In the genomic region with DNA sequence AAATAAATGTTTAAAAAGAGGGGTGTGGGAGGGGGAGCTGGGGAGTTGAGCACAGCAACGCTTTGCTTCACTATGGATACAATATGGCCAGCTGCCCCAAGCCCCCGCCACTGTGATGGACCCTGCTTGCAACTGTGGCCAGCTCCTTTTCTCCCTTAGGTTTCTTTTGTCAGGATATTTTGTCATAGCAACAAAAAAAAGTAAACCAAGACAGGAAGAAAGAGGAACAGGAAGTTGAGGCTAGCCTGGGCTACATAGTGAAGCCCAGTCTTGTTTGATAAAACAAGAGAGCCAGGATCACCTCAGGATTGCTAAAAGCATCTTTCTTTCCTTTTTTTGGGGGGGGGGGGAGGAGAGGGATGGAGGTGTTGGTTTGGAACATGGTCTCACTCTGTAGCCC, we compare ENCODE assay signal across 23 mouse cellular contexts. TPM values are rescaled to one million over a fixed set of nuclear protein-coding genes. Genes with fewer than 3 reads are reported as not detected.
DNase-seq lines count a peak whose midpoint lies in the region; ATAC-seq and TF ChIP-seq lines count a peak whose summit lies in the region.
"Had no signal": no experiment of that assay in that cellular context is flagged by ENCODE, and none has a peak within 500 bp of the region (broad histone marks: within the 10 kb centered on the region; RNA-seq: fewer than 3 reads in every experiment).

No protein-coding gene starts in this region.

- H3K9me3 ChIP-seq in megakaryocyte, embryonic 14.5 days = no peaks in the 10 kb centered on the region
- no peaks in the 10 kb centered on the region for H3K9me3 ChIP-seq in MEL (replicated peaks; ENCODE audit: insufficient read depth, low read length)
- H3K9me3 ChIP-seq in forebrain, embryonic 13.5 days (replicated peaks) = no peaks in the 10 kb centered on the region
- H3K9me3 ChIP-seq: G1E had no signal

- H3K9ac ChIP-seq in MEL (ENCODE audit: control insufficient read depth, low read depth, low read length, poor library complexity, severe bottlenecking) = no peak overlapping the region
- no peak overlapping the region for H3K9ac ChIP-seq in forebrain, embryonic 13.5 days

- H3K79me2 ChIP-seq in MEL (ENCODE audit: control insufficient read depth, insufficient read depth, low read length, poor library complexity) = peaks cover 30% of the 10 kb centered on the region

- no peak overlapping the region for H3K27ac ChIP-seq in MEL (ENCODE audit: control insufficient read depth, low read depth, low read length)
- H3K27ac ChIP-seq in forebrain, embryonic 13.5 days = no peak overlapping the region

- H3K4me1 ChIP-seq in megakaryocyte, embryonic 14.5 days = peaks cover 89% of the 10 kb centered on the region
- peaks cover 0 to 11% of the 10 kb centered on the region in 2 experiments; a peak in 2 of 4 replicates for H3K4me1 ChIP-seq in MEL (ENCODE audit: control insufficient read depth in 1 of 2, insufficient read depth in 2 of 2, low read length in 2 of 2)
- H3K4me1 ChIP-seq in forebrain, embryonic 13.5 days = peaks cover 23% of the 10 kb centered on the region

- peak; percentile 33 for DNase-seq in 416B (ENCODE audit: low read depth)
- DNase-seq in MEL (ENCODE audit: low read depth, low spot score) = peak; percentile 56
- no peak for DNase-seq in spleen, postnatal 14 days (ENCODE audit: low spot score in 2 of 2)
- DNase-seq: adrenal gland, adult 2 months; adrenal gland, adult 8-10 months; adrenal gland, postnatal 10 days; adrenal gland, postnatal 14 days; adrenal gland, postnatal 25 days; adrenal gland, postnatal 36 days; B cell, adult 2 months; cerebellum, adult 11 months; cerebellum, adult 11-12 months; cerebellum, adult 18-20 months; cerebellum, adult 2 months; cerebellum, adult 8-10 months had no signal

- no peak for TF ChIP-seq POLR2A in MEL (IDR thresholded peaks at IDR 0.05; ENCODE audit: control insufficient read depth in 1 of 2, insufficient read depth in 1 of 2, low read depth in 1 of 2, low read length in 2 of 2, poor library complexity in 1 of 2)

- H3K4me3 ChIP-seq in megakaryocyte, embryonic 14.5 days (replicated peaks) = peak overlapping the region; percentile 90
- H3K4me3 ChIP-seq in MEL (ENCODE audit: control insufficient read depth in 1 of 2, insufficient read depth in 1 of 2, low read depth in 2 of 2, low read length in 2 of 2) = no peak overlapping the region
- no peak overlapping the region for H3K4me3 ChIP-seq in forebrain, embryonic 13.5 days

- no peak overlapping the region for H3K4me2 ChIP-seq in forebrain, embryonic 13.5 days

- H3K36me3 ChIP-seq in megakaryocyte, embryonic 14.5 days (replicated peaks; ENCODE audit: low read length) = peaks cover 69% of the 10 kb centered on the region
- peaks cover 13 to 15% of the 10 kb centered on the region in 2 experiments for H3K36me3 ChIP-seq in MEL (ENCODE audit: control insufficient read depth in 1 of 2, insufficient read depth in 2 of 2, low read length in 2 of 2)
- H3K36me3 ChIP-seq in forebrain, embryonic 13.5 days (ENCODE audit: poor library complexity, severe bottlenecking) = peaks cover 65% of the 10 kb centered on the region

- ATAC-seq in megakaryocyte, adult 5-6 weeks (ENCODE audit: poor library complexity, severe bottlenecking) = no peak
- ATAC-seq in forebrain, embryonic 13.5 days = no peak
- ATAC-seq: activated CD4-positive, CD25-positive, alpha-beta regulatory T cell, adult 4 months; CD4-positive, CD25-positive, alpha-beta regulatory T cell, adult 4 months; Patski had no signal

- no peak for TF ChIP-seq RAD21 in MEL (IDR thresholded peaks at IDR 0.05; ENCODE audit: low read depth, low read length)

- no peak for TF ChIP-seq EP300 in MEL (IDR thresholded peaks at IDR 0.05; ENCODE audit: low read depth in 1 of 2, low read length in 2 of 2)

- no peaks in the 10 kb centered on the region for H3K27me3 ChIP-seq in megakaryocyte, embryonic 14.5 days (replicated peaks)
- no peaks in the 10 kb centered on the region for H3K27me3 ChIP-seq in MEL (ENCODE audit: control insufficient read depth in 1 of 2, insufficient read depth in 2 of 2, low read length in 2 of 2)
- no peaks in the 10 kb centered on the region for H3K27me3 ChIP-seq in forebrain, embryonic 13.5 days
- H3K27me3 ChIP-seq: CH12.LX, Patski had no signal

- 96% methylated on average over 2 of the region's 2 CpGs for WGBS in forebrain, embryonic 13.5 days

- TF ChIP-seq CTCF in MEL (IDR thresholded peaks at IDR 0.05 in 2 of 3, conservative IDR thresholded peaks at IDR 0.05 in 1 of 3; ENCODE audit: control insufficient read depth in 1 of 3, insufficient read depth in 1 of 3, low read depth in 2 of 3, low read length in 3 of 3, poor library complexity in 1 of 3, severe bottlenecking in 1 of 3) = no peak

TF ChIP-seq in MEL, 35 proteins besides CTCF, POLR2A, EP300 and RAD21:
- TF ChIP-seq POLR2AphosphoS2 (IDR thresholded peaks at IDR 0.05; ENCODE audit: low read length) = peak; percentile 51; the same call in 1 of the 2 replicates
- TF ChIP-seq SIN3A (IDR thresholded peaks at IDR 0.05; ENCODE audit: low read length) = no peak
- no peak for TF ChIP-seq GABPA (IDR thresholded peaks at IDR 0.05; ENCODE audit: low read depth, low read length)
- 0 out of 2 replicates have a peak, but pooled peaks have one; percentile 16 for TF ChIP-seq ELF1 (IDR thresholded peaks at IDR 0.05; ENCODE audit: low read depth, low read length)
- TF ChIP-seq NRF1 (IDR thresholded peaks at IDR 0.05; ENCODE audit: insufficient read depth, low read depth, low read length, poor library complexity, severe bottlenecking) = no peak
- TF ChIP-seq JUND (IDR thresholded peaks at IDR 0.05; ENCODE audit: low read depth, low read length) = no peak
- TF ChIP-seq ZNF384 (IDR thresholded peaks at IDR 0.05; ENCODE audit: low read depth, low read length) = peak; percentile 38; the same call in 1 of the 2 replicates
- no peak for TF ChIP-seq RCOR1 (IDR thresholded peaks at IDR 0.05; ENCODE audit: low read depth, low read length)

RNA-seq across cellular contexts. Expression of a gene that starts 3.6 kb away (rescaled TPM):
- polyA plus RNA-seq in megakaryocyte, embryonic 14.5 days (2012; ENCODE audit: insufficient read depth, low replicate concordance) = 186 and 405 TPM in 2 replicates
- 162 and 187 TPM in 2 replicates for total RNA-seq in megakaryocyte, adult 5-6 weeks (2015)
- 23.2 and 39.4 TPM in 2 replicates for total RNA-seq in megakaryocyte, adult 5-6 weeks (2017)
- total RNA-seq in MEL (2012; rRNA removed) = 188 and 207 TPM in 2 replicates
- 100 to 1,000 TPM; 114 to 416 TPM for polyA plus RNA-seq in MEL (2012; ENCODE audit: insufficient read depth in 1 of 2, insufficient read length in 2 of 2, low read depth in 1 of 2, low replicate concordance in 2 of 2, missing spikeins in 1 of 2)
- polyA plus RNA-seq in forebrain, embryonic 13.5 days (2015; fragmentation: Nextera tagmentation; extraction: Ambion mirVana) = 234 and 249 TPM in 2 replicates

RNA-seq across cellular contexts. Expression of a gene that starts 31.3 kb away (rescaled TPM):
- 0.66 TPM in 1 of 2 replicates, not detected in the other for polyA plus RNA-seq in megakaryocyte, embryonic 14.5 days (2012; ENCODE audit: insufficient read depth, low replicate concordance)
- 30.7 and 38.2 TPM in 2 replicates for total RNA-seq in megakaryocyte, adult 5-6 weeks (2015)
- 30.2 and 31.5 TPM in 2 replicates for total RNA-seq in megakaryocyte, adult 5-6 weeks (2017)
- 6.3 and 9.9 TPM in 2 replicates for total RNA-seq in MEL (2012; rRNA removed)
- 10 to 100 TPM in 1 of 2 experiments, not detected in 1; 12.2 TPM for polyA plus RNA-seq in MEL (2012; ENCODE audit: insufficient read depth in 1 of 2, insufficient read length in 2 of 2, low read depth in 1 of 2, low replicate concordance in 2 of 2, missing spikeins in 1 of 2)
- 6.9 and 8.5 TPM in 2 replicates for polyA plus RNA-seq in forebrain, embryonic 13.5 days (2015; fragmentation: Nextera tagmentation; extraction: Ambion mirVana)

RNA-seq across cellular contexts. Expression of a gene that starts 45.4 kb away (rescaled TPM):
- polyA plus RNA-seq in megakaryocyte, embryonic 14.5 days (2012; ENCODE audit: insufficient read depth, low replicate concordance) = 15.2 and 40.0 TPM in 2 replicates
- total RNA-seq in megakaryocyte, adult 5-6 weeks (2015) = 106 and 126 TPM in 2 replicates
- 135 and 144 TPM in 2 replicates for total RNA-seq in megakaryocyte, adult 5-6 weeks (2017)
- total RNA-seq in MEL (2012; rRNA removed) = 507 and 521 TPM in 2 replicates
- 100 to 1,000 TPM; 619 to 738 TPM for polyA plus RNA-seq in MEL (2012; ENCODE audit: insufficient read depth in 1 of 2, insufficient read length in 2 of 2, low read depth in 1 of 2, low replicate concordance in 2 of 2, missing spikeins in 1 of 2)
- polyA plus RNA-seq in forebrain, embryonic 13.5 days (2015; fragmentation: Nextera tagmentation; extraction: Ambion mirVana) = 200 and 207 TPM in 2 replicates

Comparison
In these comparisons a context has a peak if more than half of its experiments do, and no peak if none do; other contexts are left out.
1. DNase-seq: peak in 416B (single experiment) and MEL (single experiment); none in spleen, postnatal 14 days (0 of 2).